In the genomic region with DNA sequence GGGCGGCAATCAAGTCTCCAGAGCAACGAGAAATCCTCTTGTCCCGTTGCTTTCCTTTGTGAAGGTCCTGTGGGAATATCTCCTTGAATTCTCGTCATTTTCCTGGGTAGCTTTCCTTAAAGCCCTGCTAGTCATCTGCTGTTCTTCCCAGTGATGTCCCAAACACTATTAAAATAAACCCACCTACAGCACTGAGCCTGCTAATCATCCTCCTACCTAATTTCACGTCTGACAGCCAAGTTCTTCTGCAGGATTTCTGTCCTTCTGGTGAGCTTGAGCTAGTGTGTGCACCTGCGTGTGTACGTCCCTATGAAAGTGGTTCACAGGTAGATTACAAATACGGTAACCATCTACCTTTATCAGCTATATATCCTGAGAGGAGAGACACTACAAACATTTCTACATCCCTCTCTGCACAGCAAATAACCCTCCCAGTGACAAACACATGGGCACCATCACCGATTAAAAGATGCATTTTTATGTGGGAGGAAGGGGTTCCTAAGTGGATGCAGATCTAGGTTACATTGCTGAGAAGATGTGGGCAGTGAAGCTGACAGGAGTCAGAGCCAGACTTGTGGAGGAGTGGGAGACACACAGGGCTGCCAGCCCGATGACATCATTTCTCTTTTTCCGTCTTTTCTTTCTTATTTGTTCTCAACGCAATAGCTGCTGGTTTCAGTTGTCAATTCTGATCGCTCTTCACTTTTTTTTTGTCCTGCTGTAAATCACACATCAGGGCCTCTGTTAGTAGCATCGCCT, we compare ENCODE assay signal across 17 mouse cellular contexts.
A peak's percentile ranks its signal among the peaks of the same experiment; 100 is the strongest.
DNase-seq lines count a peak whose midpoint lies in the region; ATAC-seq lines count a peak whose summit lies in the region.
"Had no signal": no experiment of that assay in that cellular context is flagged by ENCODE, and none has a peak within 500 bp of the region (broad histone marks: within the 10 kb centered on the region; RNA-seq: fewer than 3 reads in every experiment).

No protein-coding gene starts in this region.

- H3K9ac ChIP-seq in kidney, embryonic 14.5 days (ENCODE audit: low read depth, low read length): no peak overlapping the region
- no peak overlapping the region for H3K9ac ChIP-seq in midbrain, embryonic 15.5 days
- H3K9ac ChIP-seq in midbrain, embryonic 13.5 days (replicated peaks): no peak overlapping the region
- H3K9ac ChIP-seq: neural tube, embryonic 12.5 days had no signal

- H3K9me3 ChIP-seq in kidney, embryonic 14.5 days (ENCODE audit: control insufficient read depth, low read length): no peaks in the 10 kb centered on the region
- H3K9me3 ChIP-seq in midbrain, embryonic 15.5 days: no peaks in the 10 kb centered on the region
- H3K9me3 ChIP-seq in midbrain, embryonic 13.5 days: no peaks in the 10 kb centered on the region
- H3K9me3 ChIP-seq: heart, embryonic 10.5 days; neural tube, embryonic 12.5 days had no signal

- 0 out of 2 replicates have a peak overlapping the region, but pooled peaks have one; percentile 15 for H3K4me2 ChIP-seq in kidney, embryonic 14.5 days (replicated peaks; ENCODE audit: low read depth, low read length)
- no peak overlapping the region for H3K4me2 ChIP-seq in midbrain, embryonic 15.5 days
- H3K4me2 ChIP-seq in midbrain, embryonic 13.5 days (replicated peaks): no peak overlapping the region
- H3K4me2 ChIP-seq: neural tube, embryonic 12.5 days had no signal

- no peak for DNase-seq in kidney, postnatal 4 days
- DNase-seq in frontal cortex, postnatal 36 days (ENCODE audit: low spot score in 2 of 2): peak; percentile 44 to 74
- peak; percentile 61 for DNase-seq in telencephalon, adult 2 months (ENCODE audit: low read depth, low spot score)
- no peak for DNase-seq in lung, postnatal 14 days
- DNase-seq: adrenal gland, adult 8-10 months; cerebellum, adult 9-11 months; gastrocnemius, postnatal 36 days; kidney, postnatal 25 days; lung, adult 2 months; thymus, postnatal 4 days had no signal

- H3K27me3 ChIP-seq in kidney, embryonic 14.5 days (ENCODE audit: control insufficient read depth, insufficient read depth, low read length): no peaks in the 10 kb centered on the region
- no peaks in the 10 kb centered on the region for H3K27me3 ChIP-seq in midbrain, embryonic 15.5 days (replicated peaks)
- H3K27me3 ChIP-seq in midbrain, embryonic 13.5 days: no peaks in the 10 kb centered on the region
- H3K27me3 ChIP-seq: neural tube, embryonic 12.5 days had no signal

- no peak overlapping the region for H3K4me3 ChIP-seq in kidney, embryonic 14.5 days (ENCODE audit: low read length)
- no peak overlapping the region for H3K4me3 ChIP-seq in midbrain, embryonic 15.5 days
- no peak overlapping the region for H3K4me3 ChIP-seq in midbrain, embryonic 13.5 days (replicated peaks)
- H3K4me3 ChIP-seq: heart, embryonic 10.5 days; neural tube, embryonic 12.5 days had no signal

- H3K36me3 ChIP-seq in kidney, embryonic 14.5 days (ENCODE audit: control insufficient read depth, insufficient read depth, low read length): no peaks in the 10 kb centered on the region
- no peaks in the 10 kb centered on the region for H3K36me3 ChIP-seq in midbrain, embryonic 15.5 days (replicated peaks)
- H3K36me3 ChIP-seq in midbrain, embryonic 13.5 days: no peaks in the 10 kb centered on the region
- H3K36me3 ChIP-seq: heart, embryonic 10.5 days; neural tube, embryonic 12.5 days had no signal

- 40% methylated on average over 14 of the region's 14 CpGs for WGBS in kidney, embryonic 14.5 days
- 43% methylated on average over 14 of the region's 14 CpGs for WGBS in midbrain, embryonic 15.5 days
- WGBS in midbrain, embryonic 13.5 days: 43% methylated on average over 14 of the region's 14 CpGs

- peak; percentile 80; the same call in 1 of the 2 replicates for ATAC-seq in kidney, embryonic 14.5 days (ENCODE audit: low FRiP score, low TSS enrichment)
- no peak for ATAC-seq in midbrain, embryonic 15.5 days (replicated peaks)
- ATAC-seq in midbrain, embryonic 13.5 days: no peak
- ATAC-seq: inflammation-experienced regulatory T-cells, adult 6 months had no signal

- no peaks in the 10 kb centered on the region for H3K4me1 ChIP-seq in kidney, embryonic 14.5 days (ENCODE audit: control insufficient read depth, insufficient read depth, low read length)
- peaks cover 13% of the 10 kb centered on the region for H3K4me1 ChIP-seq in midbrain, embryonic 15.5 days
- H3K4me1 ChIP-seq in midbrain, embryonic 13.5 days (replicated peaks): peaks cover 13% of the 10 kb centered on the region
- H3K4me1 ChIP-seq: heart, embryonic 10.5 days; neural tube, embryonic 12.5 days had no signal

- H3K27ac ChIP-seq in kidney, embryonic 14.5 days (ENCODE audit: low read depth, low read length): 0 out of 2 replicates have a peak overlapping the region, but pooled peaks have one; percentile 7
- H3K27ac ChIP-seq in midbrain, embryonic 15.5 days: 0 out of 2 replicates have a peak overlapping the region, but pooled peaks have one; percentile 15
- no peak overlapping the region; the same call in 1 of the 2 replicates for H3K27ac ChIP-seq in midbrain, embryonic 13.5 days
- H3K27ac ChIP-seq: heart, embryonic 10.5 days; macrophage; neural tube, embryonic 12.5 days had no signal

Comparison
In these comparisons a context has a peak if more than half of its experiments do, and no peak if none do; other contexts are left out.
1. DNase-seq: peak in frontal cortex, postnatal 36 days (2 of 2) and telencephalon, adult 2 months (single experiment); none in kidney, postnatal 4 days (0 of 2) and lung, postnatal 14 days (single experiment).